Comparison of ENCODE assay signal across 11 mouse cellular contexts in genomic region chr12:111795180-111795895, GRCm38 (mm10). TPM values are rescaled to one million over a fixed set of nuclear protein-coding genes. Genes with fewer than 3 reads are reported as not detected.
A peak's percentile ranks its signal among the peaks of the same experiment; 100 is the strongest.
DNase-seq lines count a peak whose midpoint lies in the region; ATAC-seq lines count a peak whose summit lies in the region.
"Had no signal": no experiment of that assay in that cellular context is flagged by ENCODE, and none has a peak within 500 bp of the region (broad histone marks: within the 10 kb centered on the region; RNA-seq: fewer than 3 reads in every experiment).

No protein-coding gene starts in this region.

- H3K27ac ChIP-seq in kidney, embryonic 16.5 days (ENCODE audit: low read length), result no peak overlapping the region
- H3K27ac ChIP-seq: limb, embryonic 13.5 days; macrophage had no signal

- H3K36me3 ChIP-seq in kidney, embryonic 16.5 days (ENCODE audit: insufficient read depth, low read length), result peaks cover 61% of the 10 kb centered on the region

- no peak overlapping the region for H3K4me3 ChIP-seq in kidney, embryonic 16.5 days (ENCODE audit: low read length)
- H3K4me3 ChIP-seq: limb, embryonic 13.5 days had no signal

- H3K4me1 ChIP-seq in kidney, embryonic 16.5 days (ENCODE audit: insufficient read depth, low read length), result no peaks in the 10 kb centered on the region
- H3K4me1 ChIP-seq: limb, embryonic 13.5 days had no signal

- peak; percentile 75 for DNase-seq in kidney, adult 11 months
- DNase-seq in Muller cell, postnatal 12 days (ENCODE audit: inconsistent ontology term), result peak; percentile 45
- DNase-seq in cerebellum, adult 8-10 months, result peak; percentile 46
- peak; percentile 59 to 70 for DNase-seq in kidney, adult 8-10 months
- DNase-seq in right cerebral cortex, postnatal 14 days, result no peak

- no peaks in the 10 kb centered on the region for H3K9me3 ChIP-seq in kidney, embryonic 16.5 days (ENCODE audit: low read length)
- H3K9me3 ChIP-seq: G1E; limb, embryonic 13.5 days had no signal

- 87% methylated on average over 28 of the region's 28 CpGs for WGBS in kidney, embryonic 16.5 days

- H3K9ac ChIP-seq in kidney, embryonic 16.5 days (replicated peaks; ENCODE audit: low read length), result no peak overlapping the region
- H3K9ac ChIP-seq: limb, embryonic 13.5 days had no signal

- H3K27me3 ChIP-seq in kidney, embryonic 16.5 days (ENCODE audit: insufficient read depth, low read length), result no peaks in the 10 kb centered on the region
- H3K27me3 ChIP-seq: limb, embryonic 13.5 days had no signal

- no peak for ATAC-seq in kidney, embryonic 16.5 days (ENCODE audit: low FRiP score, low TSS enrichment)
- no peak for ATAC-seq in inflammation-experienced regulatory T-cells, adult 6 months
- ATAC-seq: hindbrain, embryonic 16.5 days had no signal

- no peak overlapping the region for H3K4me2 ChIP-seq in kidney, embryonic 16.5 days (replicated peaks; ENCODE audit: low read depth, low read length)
- H3K4me2 ChIP-seq: limb, embryonic 13.5 days had no signal

RNA-seq across cellular contexts. Expression of gene Xrcc3, which starts 18.3 kb away (rescaled TPM):
- polyA plus RNA-seq in kidney, embryonic 16.5 days (2015; fragmentation: Nextera tagmentation; extraction: Ambion mirVana), result 12.4 and 16.1 TPM in 2 replicates
- polyA plus RNA-seq in inflammation-experienced regulatory T-cells, adult 6 months (2017; shearing (Covaris generic)), result 1 to 10 TPM; 2.8 to 5.2 (median 4.1) TPM

RNA-seq across cellular contexts. Expression of gene Zfyve21, which starts 18.6 kb away (rescaled TPM):
- polyA plus RNA-seq in kidney, embryonic 16.5 days (2015; fragmentation: Nextera tagmentation; extraction: Ambion mirVana), result 133 and 159 TPM in 2 replicates
- 1 to 10 TPM; 3.5 to 6.8 (median 4.5) TPM for polyA plus RNA-seq in inflammation-experienced regulatory T-cells, adult 6 months (2017; shearing (Covaris generic))

RNA-seq across cellular contexts. Expression of gene Klc1, which starts 36.7 kb away (rescaled TPM):
- 98.5 and 101 TPM in 2 replicates for polyA plus RNA-seq in kidney, embryonic 16.5 days (2015; fragmentation: Nextera tagmentation; extraction: Ambion mirVana)
- polyA plus RNA-seq in inflammation-experienced regulatory T-cells, adult 6 months (2017; shearing (Covaris generic)), result 10 to 100 TPM; 17.9 to 19.7 (median 18.3) TPM

Comparison
In these comparisons a context has a peak if more than half of its experiments do, and no peak if none do; other contexts are left out.
1. RNA of gene Zfyve21, which starts 18.6 kb away (polyA plus RNA-seq): 133 to 159 TPM in kidney, embryonic 16.5 days; 3.5 to 6.8 TPM in inflammation-experienced regulatory T-cells, adult 6 months; every median in the first group is over 10 times any median in the second.